Mouse (Mus musculus) midbrain, embryonic 16.5 days (tissue): ENCODE data around the gene Sec22a. TPM values are rescaled to one million over a fixed set of nuclear protein-coding genes. Genes with fewer than 3 reads are reported as not detected.
A peak's percentile ranks its signal among the peaks of the same experiment; 100 is the strongest.

Experiments
- ATAC-seq: fragments of 200-750 bp; cut with Nextera tagmentation; 2 replicates; pipeline ENCODE4 v1.8.0; 2017; ENCODE audit warnings: moderate TSS enrichment
- H3K27ac ChIP-seq: fragments of 300-500 bp; sonication (generic); 2 replicates; pipeline ENCODE4 v1.5.1; 2014; ENCODE audit warnings: mild to moderate bottlenecking, low read length, mixed read lengths
- H3K27me3 ChIP-seq: fragments of 300-500 bp; sonication (generic); 2 replicates; pipeline ENCODE4 v1.6.1; 2014; ENCODE audit warnings: low read depth, low read length, mixed read lengths; ENCODE audit not compliant: control insufficient read depth, insufficient read depth
- H3K36me3 ChIP-seq: fragments of 300-500 bp; sonication (generic); 2 replicates; pipeline ENCODE4 v1.6.1; 2014; ENCODE audit warnings: mild to moderate bottlenecking, low read length, moderate library complexity, mixed read lengths; ENCODE audit not compliant: control insufficient read depth, insufficient read depth
- H3K4me1 ChIP-seq: fragments of 300-500 bp; sonication (generic); 2 replicates; pipeline ENCODE4 v1.6.1; 2014; ENCODE audit warnings: mild to moderate bottlenecking, low read length, mixed read lengths; ENCODE audit not compliant: control insufficient read depth, insufficient read depth
- H3K4me2 ChIP-seq: fragments of 300-500 bp; sonication (generic); 2 replicates; pipeline ENCODE4 v1.6.1; 2014; ENCODE audit warnings: mild to moderate bottlenecking, low read length, mixed read lengths
- H3K4me3 ChIP-seq: fragments of 300-500 bp; sonication (generic); 2 replicates; pipeline ENCODE4 v1.5.1; 2014; ENCODE audit warnings: low read depth, mild to moderate bottlenecking, low read length, moderate library complexity, mixed read lengths
- H3K9ac ChIP-seq: fragments of 300-500 bp; sonication (generic); 2 replicates; pipeline ENCODE4 v1.6.1; 2014; ENCODE audit warnings: low read depth, low read length, mixed read lengths
- H3K9me3 ChIP-seq: fragments of 300-500 bp; sonication (generic); replicated peaks from 2 replicates; pipeline ENCODE4 v1.6.1; 2014; ENCODE audit warnings: mild to moderate bottlenecking, low read length, mixed read lengths; ENCODE audit not compliant: control insufficient read depth, poor library complexity, severe bottlenecking
- WGBS: fragments of 180-500 bp; shearing (Covaris S2); extraction: QIAGEN DNeasy Blood & Tissue Kit; methylation state at CpG from one replicate; pipeline ENCODE4 v1.1.7; 2014; 5-methylcytosine and 5-hydroxymethylcytosine counted together
- polyA plus RNA-seq: library from polyadenylated mRNA; unstranded; fragments of >200 nt; fragmentation: Nextera tagmentation; extraction: Ambion mirVana; gene quantifications from 2 replicates; pipeline ENCODE4 v1.2.1, GENCODE M21; 2015

The Sec22a gene
- 40.4 and 43.7 TPM in 2 replicates for polyA plus RNA-seq

- H3K9ac ChIP-seq = peak within 1 kb of the TSS; percentile 84
- peaks cover 12% of the 10 kb centered on the region for H3K4me1 ChIP-seq
- H3K4me2 ChIP-seq = peak within 1 kb of the TSS; percentile 82
- peak within 1 kb of the TSS; percentile 80 for H3K27ac ChIP-seq
- no peaks in the 10 kb centered on the region for H3K27me3 ChIP-seq
- H3K36me3 ChIP-seq = peaks cover 3% of the 10 kb centered on the region
- peak within 1 kb of the TSS; percentile 71 for H3K4me3 ChIP-seq
- under 1% methylated on average over 56 of the region's 67 CpGs for WGBS
- H3K9me3 ChIP-seq = no peaks in the 10 kb centered on the region
- peak; percentile 100 for ATAC-seq
These were observed at the start of gene Sec22a for GRCm38 (mm10) chr16:35363150-35364062. TSS of gene Sec22a (minus strand) at chr16:35363918.

GRCm38 (mm10) chr16:35406706-35407105 lies 43.0 kb upstream of the Sec22a start:
- no peak overlapping the region for H3K4me3 ChIP-seq
- no peak overlapping the region for H3K9ac ChIP-seq
- no peaks in the 10 kb centered on the region for H3K9me3 ChIP-seq
- H3K27ac ChIP-seq = no peak overlapping the region
- H3K4me1 ChIP-seq = no peaks in the 10 kb centered on the region
- no peak for ATAC-seq
- no peaks in the 10 kb centered on the region for H3K36me3 ChIP-seq
- H3K4me2 ChIP-seq = no peak overlapping the region
- H3K27me3 ChIP-seq = no peaks in the 10 kb centered on the region
- WGBS = 65% methylated on average over 4 of the region's 4 CpGs

GRCm38 (mm10) chr16:35406166-35406565 lies 42.4 kb upstream of the Sec22a start:
- H3K9ac ChIP-seq = no peak overlapping the region
- no peaks in the 10 kb centered on the region for H3K27me3 ChIP-seq
- H3K36me3 ChIP-seq = no peaks in the 10 kb centered on the region
- ATAC-seq = no peak
- H3K4me3 ChIP-seq = no peak overlapping the region
- no peaks in the 10 kb centered on the region for H3K9me3 ChIP-seq
- 82% methylated on average over 4 of the region's 4 CpGs for WGBS
- H3K4me1 ChIP-seq = no peaks in the 10 kb centered on the region
- H3K27ac ChIP-seq = no peak overlapping the region
- no peak overlapping the region for H3K4me2 ChIP-seq

GRCm38 (mm10) chr16:35405348-35406080 lies 41.8 kb upstream of the Sec22a start:
- no peak for ATAC-seq
- no peak overlapping the region for H3K9ac ChIP-seq
- 87% methylated on average over 14 of the region's 14 CpGs for WGBS

GRCm38 (mm10) chr16:35404864-35405263 lies 41.1 kb upstream of the Sec22a start:
- Histone ChIP-seq H3K9ac (no peak overlapping the region), H3K4me3 (no peak overlapping the region), H3K4me2 (no peak overlapping the region), H3K4me1 (no peaks in the 10 kb centered on the region), H3K27me3 (no peaks in the 10 kb centered on the region), H3K9me3 (no peaks in the 10 kb centered on the region), H3K27ac (no peak overlapping the region), H3K36me3 (no peaks in the 10 kb centered on the region)
- WGBS = 34% methylated on average over 5 of the region's 5 CpGs
- no peak for ATAC-seq

More at GRCm38 (mm10) chr16:35405348-35406080, 41.8 kb upstream of the Sec22a start:
- H3K27ac ChIP-seq = no peak overlapping the region
- H3K36me3 ChIP-seq = no peaks in the 10 kb centered on the region
- no peaks in the 10 kb centered on the region for H3K27me3 ChIP-seq
- no peak overlapping the region for H3K4me3 ChIP-seq
- no peaks in the 10 kb centered on the region for H3K4me1 ChIP-seq
- no peak overlapping the region for H3K4me2 ChIP-seq
- H3K9me3 ChIP-seq = no peaks in the 10 kb centered on the region

- no peak overlapping the region for H3K27ac ChIP-seq
- no peak for ATAC-seq
- no peaks in the 10 kb centered on the region for H3K9me3 ChIP-seq
- 90% methylated on average over 8 of the region's 8 CpGs for WGBS
- no peak overlapping the region for H3K9ac ChIP-seq
- no peaks in the 10 kb centered on the region for H3K27me3 ChIP-seq
- H3K4me2 ChIP-seq = no peak overlapping the region
- no peak overlapping the region for H3K4me3 ChIP-seq
- no peaks in the 10 kb centered on the region for H3K36me3 ChIP-seq
- no peaks in the 10 kb centered on the region for H3K4me1 ChIP-seq
These were observed 40.2 kb upstream of the Sec22a start for GRCm38 (mm10) chr16:35403891-35404290.

- H3K27me3 ChIP-seq = no peaks in the 10 kb centered on the region
- H3K4me3 ChIP-seq = no peak overlapping the region
- H3K36me3 ChIP-seq = no peaks in the 10 kb centered on the region
- H3K27ac ChIP-seq = no peak overlapping the region
- H3K9me3 ChIP-seq = no peaks in the 10 kb centered on the region
- 93% methylated on average over 9 of the region's 9 CpGs for WGBS
- H3K4me1 ChIP-seq = no peaks in the 10 kb centered on the region
- no peak for ATAC-seq
- H3K4me2 ChIP-seq = no peak overlapping the region
- H3K9ac ChIP-seq = no peak overlapping the region
These were observed 39.6 kb upstream of the Sec22a start for GRCm38 (mm10) chr16:35403356-35403755.

GRCm38 (mm10) chr16:35392813-35393212 lies 29.1 kb upstream of the Sec22a start:
- no peak overlapping the region for H3K27ac ChIP-seq
- ATAC-seq = no peak
- no peaks in the 10 kb centered on the region for H3K27me3 ChIP-seq
- 86% methylated on average over 8 of the region's 8 CpGs for WGBS
- H3K4me1 ChIP-seq = no peaks in the 10 kb centered on the region
- H3K4me2 ChIP-seq = no peak overlapping the region
- no peak overlapping the region for H3K4me3 ChIP-seq
- no peaks in the 10 kb centered on the region for H3K9me3 ChIP-seq
- H3K9ac ChIP-seq = no peak overlapping the region
- H3K36me3 ChIP-seq = no peaks in the 10 kb centered on the region; the same call in 1 of the 2 replicates

GRCm38 (mm10) chr16:35385654-35386053 lies 21.9 kb upstream of the Sec22a start:
- H3K9me3 ChIP-seq = 0 out of 2 replicates have a peak, but pooled peaks cover 3% of the 10 kb centered on the region
- no peak overlapping the region for H3K4me2 ChIP-seq
- 83% methylated on average over 3 of the region's 3 CpGs for WGBS
- no peak overlapping the region for H3K4me3 ChIP-seq
- no peak overlapping the region for H3K9ac ChIP-seq
- ATAC-seq = no peak
- no peaks in the 10 kb centered on the region for H3K4me1 ChIP-seq
- no peak overlapping the region for H3K27ac ChIP-seq
- no peaks in the 10 kb centered on the region for H3K27me3 ChIP-seq
- no peaks in the 10 kb centered on the region for H3K36me3 ChIP-seq
